Mouse (Mus musculus): ENCODE results near the gene Edem1. TPM values are rescaled to one million over a fixed set of nuclear protein-coding genes. Genes with fewer than 3 reads are reported as not detected.

Gene Edem1
- polyA plus RNA-seq, 1 experiment from 2014 or later = 10.7 TPM

GRCm38 (mm10) chr6:108880368-108881013 lies 52.0 kb downstream of the Edem1 start:
- H3K9me3 ChIP-seq (replicated peaks) = no peaks in the 10 kb centered on the region
- H3K27ac ChIP-seq = no peak overlapping the region
- no peaks in the 10 kb centered on the region for H3K27me3 ChIP-seq
- no peak overlapping the region for H3K9ac ChIP-seq
- no peaks in the 10 kb centered on the region for H3K4me1 ChIP-seq (replicated peaks)
- WGBS = 56% methylated on average over 4 of the region's 4 CpGs
- ATAC-seq (replicated peaks; ENCODE audit: insufficient number of reproducible peaks, insufficient read depth, low FRiP score, low read depth) = no peak
- H3K4me3 ChIP-seq = no peak overlapping the region
- H3K4me2 ChIP-seq = no peak overlapping the region
- no peaks in the 10 kb centered on the region for H3K36me3 ChIP-seq

- Histone ChIP-seq H3K27me3 (no peaks in the 10 kb centered on the region), H3K27ac (no peak overlapping the region), H3K4me3 (no peak overlapping the region), H3K4me1 (replicated peaks) (no peaks in the 10 kb centered on the region), H3K4me2 (no peak overlapping the region), H3K36me3 (no peaks in the 10 kb centered on the region), H3K9me3 (replicated peaks) (no peaks in the 10 kb centered on the region), H3K9ac (no peak overlapping the region)
- no peak for ATAC-seq (replicated peaks; ENCODE audit: insufficient number of reproducible peaks, insufficient read depth, low FRiP score, low read depth)
- WGBS = 84% methylated on average over 4 of the region's 4 CpGs
Observed at GRCm38 (mm10) chr6:108881074-108881473, 52.6 kb downstream of the Edem1 start.

GRCm38 (mm10) chr6:108883826-108884225 lies 55.4 kb downstream of the Edem1 start:
- no peak for ATAC-seq (replicated peaks; ENCODE audit: insufficient number of reproducible peaks, insufficient read depth, low FRiP score, low read depth)
- WGBS = 83% methylated on average over 2 of the region's 2 CpGs
- Histone ChIP-seq H3K4me3 (no peak overlapping the region), H3K9ac (no peak overlapping the region), H3K4me2 (no peak overlapping the region), H3K9me3 (replicated peaks) (no peaks in the 10 kb centered on the region), H3K27me3 (no peaks in the 10 kb centered on the region), H3K36me3 (no peaks in the 10 kb centered on the region), H3K27ac (no peak overlapping the region), H3K4me1 (replicated peaks) (no peaks in the 10 kb centered on the region)

- no peak overlapping the region for H3K27ac ChIP-seq
- H3K4me3 ChIP-seq = no peak overlapping the region
- H3K4me2 ChIP-seq = no peak overlapping the region
- H3K4me1 ChIP-seq (replicated peaks) = no peaks in the 10 kb centered on the region
- WGBS = 49% methylated on average over 5 of the region's 5 CpGs
- H3K9me3 ChIP-seq (replicated peaks) = no peaks in the 10 kb centered on the region
- H3K36me3 ChIP-seq = no peaks in the 10 kb centered on the region
- no peaks in the 10 kb centered on the region for H3K27me3 ChIP-seq
- no peak for ATAC-seq (replicated peaks; ENCODE audit: insufficient number of reproducible peaks, insufficient read depth, low FRiP score, low read depth)
- H3K9ac ChIP-seq = no peak overlapping the region
Observed at GRCm38 (mm10) chr6:108884603-108885002, 56.2 kb downstream of the Edem1 start.

- H3K27me3 ChIP-seq = no peaks in the 10 kb centered on the region
- H3K4me3 ChIP-seq = no peak overlapping the region
- 52% methylated on average over 4 of the region's 4 CpGs for WGBS
- H3K4me2 ChIP-seq = no peak overlapping the region
- no peaks in the 10 kb centered on the region for H3K4me1 ChIP-seq (replicated peaks)
- H3K36me3 ChIP-seq = no peaks in the 10 kb centered on the region
- no peak overlapping the region for H3K27ac ChIP-seq
- no peaks in the 10 kb centered on the region for H3K9me3 ChIP-seq (replicated peaks)
- no peak overlapping the region for H3K9ac ChIP-seq
- no peak for ATAC-seq (replicated peaks; ENCODE audit: insufficient number of reproducible peaks, insufficient read depth, low FRiP score, low read depth)
Observed at GRCm38 (mm10) chr6:108886346-108886745, 57.9 kb downstream of the Edem1 start.

GRCm38 (mm10) chr6:108892589-108892988 lies 64.1 kb downstream of the Edem1 start:
- Histone ChIP-seq H3K4me2 (no peak overlapping the region), H3K36me3 (no peaks in the 10 kb centered on the region), H3K4me1 (replicated peaks) (no peaks in the 10 kb centered on the region), H3K27me3 (no peaks in the 10 kb centered on the region), H3K9ac (no peak overlapping the region), H3K27ac (no peak overlapping the region), H3K4me3 (no peak overlapping the region), H3K9me3 (replicated peaks) (no peaks in the 10 kb centered on the region)
- ATAC-seq (replicated peaks; ENCODE audit: insufficient number of reproducible peaks, insufficient read depth, low FRiP score, low read depth) = no peak
- whole genome bisulfite sequencing = 75% methylated on average over 5 of the region's 5 CpGs

- H3K4me1 ChIP-seq (replicated peaks) = no peaks in the 10 kb centered on the region
Observed at GRCm38 (mm10) chr6:108895129-108895528, 66.7 kb downstream of the Edem1 start.

GRCm38 (mm10) chr6:108895976-108896375 lies 67.5 kb downstream of the Edem1 start:
- Histone ChIP-seq H3K36me3 (no peaks in the 10 kb centered on the region), H3K9ac (no peak overlapping the region), H3K4me1 (replicated peaks) (no peaks in the 10 kb centered on the region), H3K9me3 (replicated peaks) (no peaks in the 10 kb centered on the region), H3K27me3 (no peaks in the 10 kb centered on the region), H3K4me3 (no peak overlapping the region), H3K4me2 (no peak overlapping the region), H3K27ac (no peak overlapping the region)
- ATAC-seq (replicated peaks; ENCODE audit: insufficient number of reproducible peaks, insufficient read depth, low FRiP score, low read depth) = no peak
- 91% methylated on average over 3 of the region's 3 CpGs for WGBS

More at GRCm38 (mm10) chr6:108895129-108895528, 66.7 kb downstream of the Edem1 start:
- H3K9ac ChIP-seq = no peak overlapping the region
- H3K4me3 ChIP-seq = no peak overlapping the region
- WGBS = 62% methylated on average over 2 of the region's 2 CpGs
- no peaks in the 10 kb centered on the region for H3K9me3 ChIP-seq (replicated peaks)
- H3K4me2 ChIP-seq = no peak overlapping the region
- no peak for ATAC-seq (replicated peaks; ENCODE audit: insufficient number of reproducible peaks, insufficient read depth, low FRiP score, low read depth)
- H3K27ac ChIP-seq = no peak overlapping the region
- H3K27me3 ChIP-seq = no peaks in the 10 kb centered on the region
- H3K36me3 ChIP-seq = no peaks in the 10 kb centered on the region

GRCm38 (mm10) chr6:108896525-108897087 lies 68.2 kb downstream of the Edem1 start:
- Histone ChIP-seq H3K27ac (no peak overlapping the region), H3K36me3 (no peaks in the 10 kb centered on the region), H3K4me2 (no peak overlapping the region), H3K4me1 (replicated peaks) (no peaks in the 10 kb centered on the region), H3K9me3 (replicated peaks) (no peaks in the 10 kb centered on the region), H3K4me3 (no peak overlapping the region), H3K27me3 (no peaks in the 10 kb centered on the region), H3K9ac (no peak overlapping the region)
- WGBS = 72% methylated on average over 8 of the region's 8 CpGs
- no peak for ATAC-seq (replicated peaks; ENCODE audit: insufficient number of reproducible peaks, insufficient read depth, low FRiP score, low read depth)

GRCm38 (mm10) chr6:108899231-108899630 lies 70.8 kb downstream of the Edem1 start:
- H3K36me3 ChIP-seq = no peaks in the 10 kb centered on the region
- H3K4me2 ChIP-seq = no peak overlapping the region
- no peaks in the 10 kb centered on the region for H3K27me3 ChIP-seq
- H3K4me3 ChIP-seq = no peak overlapping the region
- no peaks in the 10 kb centered on the region for H3K9me3 ChIP-seq (replicated peaks)
- WGBS = 66% methylated on average over 2 of the region's 2 CpGs
- no peaks in the 10 kb centered on the region for H3K4me1 ChIP-seq (replicated peaks)
- no peak for ATAC-seq (replicated peaks; ENCODE audit: insufficient number of reproducible peaks, insufficient read depth, low FRiP score, low read depth)
- H3K27ac ChIP-seq = no peak overlapping the region
- H3K9ac ChIP-seq = no peak overlapping the region

GRCm38 (mm10) chr6:108902124-108902523 lies 73.7 kb downstream of the Edem1 start:
- ATAC-seq (replicated peaks; ENCODE audit: insufficient number of reproducible peaks, insufficient read depth, low FRiP score, low read depth) = no peak
- H3K4me2 ChIP-seq = no peak overlapping the region
- no peak overlapping the region for H3K9ac ChIP-seq
- H3K27ac ChIP-seq = no peak overlapping the region
- H3K4me3 ChIP-seq = no peak overlapping the region
- no peaks in the 10 kb centered on the region for H3K36me3 ChIP-seq
- H3K4me1 ChIP-seq (replicated peaks) = no peaks in the 10 kb centered on the region
- no peaks in the 10 kb centered on the region for H3K27me3 ChIP-seq
- no peaks in the 10 kb centered on the region for H3K9me3 ChIP-seq (replicated peaks)

- no peak overlapping the region for H3K4me2 ChIP-seq
- 71% methylated on average over 4 of the region's 4 CpGs for WGBS
Observed at GRCm38 (mm10) chr6:108903280-108903679, 74.8 kb downstream of the Edem1 start.

More at GRCm38 (mm10) chr6:108903280-108903679, 74.8 kb downstream of the Edem1 start:
- no peak for ATAC-seq (replicated peaks; ENCODE audit: insufficient number of reproducible peaks, insufficient read depth, low FRiP score, low read depth)
- no peaks in the 10 kb centered on the region for H3K36me3 ChIP-seq
- no peaks in the 10 kb centered on the region for H3K9me3 ChIP-seq (replicated peaks)
- no peak overlapping the region for H3K4me3 ChIP-seq
- H3K27ac ChIP-seq = no peak overlapping the region
- H3K9ac ChIP-seq = no peak overlapping the region
- no peaks in the 10 kb centered on the region for H3K27me3 ChIP-seq
- no peaks in the 10 kb centered on the region for H3K4me1 ChIP-seq (replicated peaks)

Measured in heart, embryonic 15.5 days (tissue).